Mouse (Mus musculus) G1E (cell line): ENCODE results near the gene Rem2. TPM values are rescaled to one million over a fixed set of nuclear protein-coding genes. Genes with fewer than 3 reads are reported as not detected.

Experiments
- ATAC-seq: 2 replicates; pipeline ENCODE4 v1.8.0; 2016; ENCODE audit warnings: mild to moderate bottlenecking; ENCODE audit not compliant: insufficient number of reproducible peaks, poor library complexity, low FRiP score, severe bottlenecking; ENCODE audit errors: extremely low read depth
- DNase-seq: peaks from one replicate; pipeline ENCODE4 v3.0.0; 2012; ENCODE audit warnings: low spot score
- H3K27me3 ChIP-seq: 2 replicates; pipeline ENCODE4 v1.6.1; 2012; ENCODE audit warnings: mild to moderate bottlenecking, low read length, inconsistent platforms; ENCODE audit not compliant: insufficient read depth
- H3K36me3 ChIP-seq: replicated peaks from 2 replicates; pipeline ENCODE3; 2012; ENCODE audit warnings: mild to moderate bottlenecking, inconsistent platforms
- H3K4me1 ChIP-seq: 2 replicates; pipeline ENCODE4 v1.6.1; 2012; ENCODE audit warnings: low read depth, low read length, inconsistent platforms, mixed read lengths; ENCODE audit not compliant: insufficient read depth
- H3K4me3 ChIP-seq: 2 replicates; pipeline ENCODE4 v1.5.1; 2012; ENCODE audit warnings: low read depth, mild to moderate bottlenecking, inconsistent platforms, low read length, moderate library complexity, mixed read lengths
- H3K9me3 ChIP-seq: replicated peaks from 2 replicates; pipeline ENCODE4 v1.6.1; 2012; ENCODE audit warnings: inconsistent platforms
- CTCF ChIP-seq: IDR thresholded peaks from 2 replicates; pipeline ENCODE4 v1.5.1; 2012; ENCODE audit warnings: low read depth, low read length, inconsistent platforms, mixed read lengths
- GATA1 ChIP-seq: IDR thresholded peaks from 2 replicates; pipeline ENCODE4 v1.6.1; 2012; ENCODE audit warnings: borderline replicate concordance, low read length, inconsistent platforms, mixed read lengths
- GATA2 ChIP-seq: IDR thresholded peaks from 2 replicates; pipeline ENCODE4 v1.6.1; 2012; ENCODE audit warnings: low read depth, low read length, inconsistent platforms, borderline replicate concordance
- POLR2AphosphoS5 ChIP-seq: IDR thresholded peaks from 2 replicates; pipeline ENCODE4 v1.6.1; 2012; ENCODE audit warnings: low read depth, low read length, inconsistent platforms; ENCODE audit not compliant: insufficient replicate concordance
- TAL1 ChIP-seq: conservative IDR thresholded peaks from 2 replicates; pipeline ENCODE4 v1.6.1; 2012; ENCODE audit warnings: low read depth, low read length, inconsistent platforms, mixed read lengths
- polyA plus RNA-seq: library from polyadenylated mRNA; stranded (reverse); fragments of >175 nt; gene quantifications from 2 replicates; pipeline ENCODE4 v1.2.3, GENCODE M21; 2012
- total RNA-seq, 2 experiments: library from RNA; stranded (forward) in 1 of 2; stranded (reverse) in 1 of 2; fragments of 200-1000 nt in 1 of 2; fragments of >200 nt in 1 of 2; fragmentation: Nextera tagmentation in 1 of 2; gene quantifications; 2 replicates each; pipeline ENCODE4 v1.2.3; 2014 to 2017

The Rem2 gene
- total and polyA plus RNA-seq, 3 experiments = 0.08 TPM; not detected in 2

DNA sequence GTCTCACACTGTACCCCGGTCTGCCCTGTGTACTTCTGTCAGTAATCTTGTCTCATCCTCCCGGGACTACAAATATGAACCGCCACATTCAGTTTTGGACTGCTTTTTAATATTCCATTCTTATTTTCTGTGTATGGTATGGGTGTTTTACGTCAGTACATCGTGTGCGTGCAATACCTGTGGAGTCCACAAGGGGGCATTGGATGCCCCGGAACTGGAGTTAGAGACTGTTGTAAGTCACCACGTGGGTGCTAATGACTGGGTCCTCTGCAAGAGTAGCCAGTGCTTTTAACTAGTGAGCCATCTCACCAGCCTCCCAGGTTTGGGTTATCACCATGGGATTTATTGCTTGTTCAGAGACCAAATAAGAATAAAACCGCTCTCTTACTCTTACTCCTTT is 6.6 kb downstream of the Rem2 start:
- H3K36me3 ChIP-seq = no peaks in the 10 kb centered on the region
- H3K27me3 ChIP-seq = peaks cover 56% of the 10 kb centered on the region
- peak; percentile 78 for TF ChIP-seq CTCF
- no peak for TF ChIP-seq GATA2
- TF ChIP-seq TAL1 = no peak
- TF ChIP-seq POLR2AphosphoS5 = no peak
- ATAC-seq = peak; percentile 45; the same call in 1 of the 2 replicates
- no peaks in the 10 kb centered on the region for H3K9me3 ChIP-seq
- H3K4me3 ChIP-seq = no peak overlapping the region
- H3K4me1 ChIP-seq = peaks cover 4% of the 10 kb centered on the region
- no peak for DNase-seq

DNA sequence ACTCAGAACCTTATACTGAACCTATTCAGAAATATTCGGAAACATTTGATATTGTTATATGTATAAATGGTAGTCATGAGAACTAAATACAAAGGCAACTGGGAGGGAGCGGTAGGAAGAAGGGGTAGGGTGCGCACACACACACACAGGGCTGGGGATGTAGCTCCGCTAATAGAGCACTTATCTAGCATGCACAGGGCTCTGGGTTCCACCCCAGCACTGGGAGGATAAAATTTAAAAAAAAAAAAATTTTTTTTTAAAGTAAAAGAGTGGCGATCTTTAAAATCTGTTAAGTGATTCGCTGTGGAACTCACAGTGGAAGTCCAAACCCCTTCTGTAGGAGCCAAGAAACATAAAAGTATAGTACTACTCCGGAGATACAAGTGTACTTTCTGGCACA is 10.0 kb downstream of the Rem2 start:
- no peak overlapping the region for H3K4me3 ChIP-seq
- H3K9me3 ChIP-seq = no peaks in the 10 kb centered on the region
- no peak for ATAC-seq
- TF ChIP-seq CTCF (no peak), GATA1 (no peak), POLR2AphosphoS5 (no peak), GATA2 (no peak), TAL1 (no peak)
- peaks cover 30% of the 10 kb centered on the region for H3K27me3 ChIP-seq
- H3K4me1 ChIP-seq = peaks cover 4% of the 10 kb centered on the region
- H3K36me3 ChIP-seq = no peaks in the 10 kb centered on the region
- DNase-seq = no peak

DNA sequence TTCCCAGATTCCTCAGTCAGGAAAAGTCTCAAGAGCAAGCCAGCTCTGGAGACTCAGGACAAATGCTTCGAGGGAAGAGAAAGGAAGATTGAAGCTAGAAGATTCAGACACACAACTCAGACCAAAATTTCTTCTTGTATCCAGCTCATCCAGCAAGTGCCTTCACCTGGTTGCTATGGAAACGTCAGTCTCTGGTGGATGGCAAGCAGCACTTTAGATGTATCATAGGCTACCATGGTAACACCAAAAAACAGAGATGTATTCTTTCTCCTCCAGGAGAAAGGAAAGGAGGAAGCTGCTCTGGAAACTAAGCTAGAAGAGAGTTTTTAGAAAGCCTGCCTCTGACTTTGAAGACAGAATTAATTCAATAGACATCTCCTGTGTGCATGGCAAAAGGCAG is 11.8 kb downstream of the Rem2 start:
- H3K27me3 ChIP-seq = peaks cover 24% of the 10 kb centered on the region
- peaks cover 4% of the 10 kb centered on the region; the same call in 1 of the 2 replicates for H3K4me1 ChIP-seq
- no peak overlapping the region for H3K4me3 ChIP-seq
- DNase-seq (no peak), ATAC-seq (no peak)
- H3K9me3 ChIP-seq = no peaks in the 10 kb centered on the region
- no peak for TF ChIP-seq TAL1
- TF ChIP-seq CTCF = no peak
- no peak for TF ChIP-seq GATA1
- no peak for TF ChIP-seq GATA2
- no peak for TF ChIP-seq POLR2AphosphoS5
- no peaks in the 10 kb centered on the region for H3K36me3 ChIP-seq

DNA sequence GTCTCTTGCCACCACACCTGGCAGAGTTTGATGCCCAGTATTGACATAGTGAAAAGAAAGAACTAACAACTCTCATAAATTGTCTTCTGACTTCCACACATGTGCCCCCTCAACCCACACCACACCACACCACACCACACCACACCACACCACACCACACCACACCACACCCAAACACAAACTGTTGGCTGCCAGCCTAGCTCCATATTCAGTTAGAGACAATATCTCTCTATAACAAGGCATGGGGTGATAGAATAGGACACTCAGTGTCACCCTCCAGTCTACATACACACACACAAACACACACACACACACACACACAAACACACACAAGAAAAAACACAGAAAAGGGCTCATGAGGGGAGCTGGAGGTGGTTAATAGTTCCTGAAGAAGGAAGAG is 12.4 kb downstream of the Rem2 start:
- Histone ChIP-seq H3K36me3 (no peaks in the 10 kb centered on the region), H3K4me1 (peaks cover 4% of the 10 kb centered on the region; the same call in 1 of the 2 replicates), H3K9me3 (no peaks in the 10 kb centered on the region), H3K27me3 (peaks cover 24% of the 10 kb centered on the region), H3K4me3 (no peak overlapping the region)
- TF ChIP-seq GATA1 = no peak
- TF ChIP-seq CTCF = no peak
- ATAC-seq = no peak
- DNase-seq = no peak

DNA sequence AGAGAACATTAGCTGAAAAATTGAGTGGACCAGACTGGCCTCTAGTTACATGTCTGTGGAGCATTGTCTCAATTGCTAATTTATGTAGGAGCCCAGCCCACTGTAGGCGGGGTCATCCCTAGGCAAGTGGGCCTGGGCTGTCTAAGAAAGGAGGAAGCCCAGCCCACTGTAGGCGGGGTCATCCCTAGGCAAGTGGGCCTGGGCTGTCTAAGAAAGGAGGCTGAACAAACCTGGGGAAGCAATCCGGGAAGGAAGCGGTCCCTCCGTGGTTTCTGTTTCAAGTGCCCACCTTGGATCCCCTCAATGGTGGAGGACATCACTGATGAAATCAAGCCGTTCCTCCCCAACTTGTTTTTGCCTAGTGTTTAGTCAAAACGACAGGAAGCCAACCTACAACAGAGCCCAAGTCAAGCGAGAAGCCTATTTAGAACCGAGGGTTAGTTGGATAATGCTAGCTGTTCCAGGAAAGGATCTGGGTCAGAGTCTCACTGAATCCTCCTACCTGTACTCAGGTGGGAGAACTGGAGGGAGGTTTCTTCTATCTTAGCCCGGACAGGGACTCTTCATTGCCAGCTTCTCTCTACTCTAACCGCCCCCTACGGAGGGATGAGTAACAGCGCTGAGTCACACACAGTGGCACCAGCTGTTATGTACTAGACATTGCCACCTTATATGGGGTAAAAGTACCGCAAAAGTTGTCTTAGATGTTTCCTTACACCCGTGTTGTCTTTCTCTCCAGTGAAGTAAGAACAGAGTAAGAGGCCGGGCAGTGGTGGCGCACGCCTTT is 16.6 kb downstream of the Rem2 start:
- no peaks in the 10 kb centered on the region for H3K36me3 ChIP-seq
- peaks cover 6% of the 10 kb centered on the region for H3K27me3 ChIP-seq
- TF ChIP-seq GATA1 = no peak
- TF ChIP-seq TAL1 = no peak
- H3K9me3 ChIP-seq = no peaks in the 10 kb centered on the region
- no peak overlapping the region for H3K4me3 ChIP-seq
- H3K4me1 ChIP-seq = peaks cover 5% of the 10 kb centered on the region; the same call in 1 of the 2 replicates
- DNase-seq (no peak), ATAC-seq (peak; percentile 75; the same call in 1 of the 2 replicates)

DNA sequence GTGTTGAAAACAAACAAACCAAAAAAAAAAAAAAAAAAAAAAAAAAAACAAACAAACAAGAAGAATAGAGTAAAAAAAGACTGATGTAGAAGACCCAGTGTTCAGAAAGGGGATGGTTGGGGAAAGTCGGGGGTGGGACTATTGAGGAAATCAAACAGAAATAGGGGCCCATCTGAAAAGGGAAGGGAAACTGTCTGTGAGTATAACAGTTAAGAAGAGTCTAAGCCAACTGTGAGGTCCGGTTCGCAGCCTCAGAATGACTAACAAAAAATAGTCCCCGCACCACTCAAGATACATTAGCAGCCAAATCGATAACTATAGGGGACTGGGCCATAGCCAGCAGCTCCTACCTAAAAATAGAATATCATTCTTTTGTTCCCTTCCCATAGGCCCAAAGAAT is 17.3 kb downstream of the Rem2 start:
- Histone ChIP-seq H3K4me3 (no peak overlapping the region), H3K4me1 (peaks cover 5% of the 10 kb centered on the region; the same call in 1 of the 2 replicates), H3K36me3 (no peaks in the 10 kb centered on the region), H3K27me3 (peaks cover 6% of the 10 kb centered on the region), H3K9me3 (no peaks in the 10 kb centered on the region)
- TF ChIP-seq POLR2AphosphoS5 (no peak), GATA2 (no peak), CTCF (no peak), TAL1 (no peak), GATA1 (no peak)
- ATAC-seq (no peak), DNase-seq (no peak)

DNA sequence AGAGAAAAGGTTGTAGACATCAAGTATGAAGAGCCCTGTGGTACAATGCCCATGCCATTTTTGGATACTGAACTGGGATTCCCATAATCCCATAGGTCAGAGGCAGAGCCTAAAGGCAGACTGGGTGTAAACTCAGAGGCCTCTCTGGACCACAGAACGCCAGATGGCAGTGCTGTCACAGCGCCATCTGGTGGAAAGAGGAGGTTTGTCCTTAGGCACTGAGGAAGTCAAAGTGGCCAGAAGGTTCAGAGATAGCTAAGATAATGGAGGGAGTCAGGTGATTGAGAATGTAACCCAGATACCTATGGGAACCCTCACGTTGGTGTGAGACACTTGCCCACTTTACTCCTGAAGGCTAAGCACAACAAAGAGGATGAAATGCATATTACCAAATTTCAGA is 18.3 kb downstream of the Rem2 start:
- Histone ChIP-seq H3K4me3 (no peak overlapping the region), H3K27me3 (peaks cover 6% of the 10 kb centered on the region), H3K4me1 (peaks cover 5% of the 10 kb centered on the region; the same call in 1 of the 2 replicates), H3K36me3 (no peaks in the 10 kb centered on the region), H3K9me3 (no peaks in the 10 kb centered on the region)
- ATAC-seq (peak; percentile 8; the same call in 1 of the 2 replicates), DNase-seq (peak; percentile 49)
- TF ChIP-seq GATA1 = no peak
- peak; percentile 76 for TF ChIP-seq CTCF
